Mouse (Mus musculus): Measurements from ENCODE around the gene Olfr138. TPM values are rescaled to one million over a fixed set of nuclear protein-coding genes. Genes with fewer than 3 reads are reported as not detected.

Olfr138 gene
- total RNA-seq (2012; rRNA removed) (not detected in 2 replicates), polyA plus RNA-seq (2012; ENCODE audit: insufficient read depth in 1 of 2, insufficient read length in 2 of 2, low read depth in 1 of 2, low replicate concordance in 2 of 2, missing spikeins in 1 of 2) (not detected)

GRCm38 (mm10) chr17:38260735-38261134 is at the start of gene Olfr138:
Gene Olfr138, plus strand, starts transcription at chr17:38261035.
- DNase-seq (ENCODE audit: low read depth, low spot score): no peak
- no peak within 1 kb of the TSS for H3K27ac ChIP-seq (ENCODE audit: control insufficient read depth, low read depth, low read length)
- TF ChIP-seq MAX (IDR thresholded peaks at IDR 0.05; ENCODE audit: low read length) (no peak), SMC3 (IDR thresholded peaks at IDR 0.05; ENCODE audit: low read depth, low read length) (no peak), MEF2A (IDR thresholded peaks at IDR 0.05; ENCODE audit: extremely low read depth, insufficient replicate concordance, low read depth, low read length, poor library complexity, severe bottlenecking) (no peak), CTCF (IDR thresholded peaks at IDR 0.05 in 2 of 3, conservative IDR thresholded peaks at IDR 0.05 in 1 of 3; ENCODE audit: control insufficient read depth in 1 of 3, insufficient read depth in 1 of 3, low read depth in 2 of 3, low read length in 3 of 3, poor library complexity in 1 of 3, severe bottlenecking in 1 of 3) (no peak), BHLHE40 (IDR thresholded peaks at IDR 0.05; ENCODE audit: borderline replicate concordance, low read depth, low read length) (no peak), GATA1 (IDR thresholded peaks at IDR 0.05; ENCODE audit: low read depth, low read length) (no peak), POLR2A (IDR thresholded peaks at IDR 0.05; ENCODE audit: control insufficient read depth in 1 of 2, insufficient read depth in 1 of 2, low read depth in 1 of 2, low read length in 2 of 2, poor library complexity in 1 of 2) (no peak), CHD1 (IDR thresholded peaks at IDR 0.05; ENCODE audit: low read depth, low read length) (no peak), SIN3A (IDR thresholded peaks at IDR 0.05; ENCODE audit: low read length) (no peak), ZC3H11A (IDR thresholded peaks at IDR 0.05; ENCODE audit: low read depth, low read length) (no peak), ELF1 (IDR thresholded peaks at IDR 0.05; ENCODE audit: low read depth, low read length) (no peak), RAD21 (IDR thresholded peaks at IDR 0.05; ENCODE audit: low read depth, low read length) (no peak), CHD2 (IDR thresholded peaks at IDR 0.05; ENCODE audit: low read length) (no peak), TAL1 (IDR thresholded peaks at IDR 0.05; ENCODE audit: low read length) (no peak)

GRCm38 (mm10) chr17:38307470-38307869 is 46.6 kb downstream of the Olfr138 start, which contains the start of gene Olfr137:
Gene Olfr137, minus strand, starts transcription at chr17:38307570.
- Histone ChIP-seq H3K4me3 (ENCODE audit: control insufficient read depth in 1 of 2, insufficient read depth in 1 of 2, low read depth in 2 of 2, low read length in 2 of 2) (no peak within 1 kb of the TSS), H3K27ac (ENCODE audit: control insufficient read depth, low read depth, low read length) (no peak within 1 kb of the TSS)
- TF ChIP-seq ELF1 (IDR thresholded peaks at IDR 0.05; ENCODE audit: low read depth, low read length) (no peak), RAD21 (IDR thresholded peaks at IDR 0.05; ENCODE audit: low read depth, low read length) (no peak), JUND (IDR thresholded peaks at IDR 0.05; ENCODE audit: low read depth, low read length) (no peak), NELFE (IDR thresholded peaks at IDR 0.05; ENCODE audit: low read depth, low read length) (no peak), ETS1 (IDR thresholded peaks at IDR 0.05; ENCODE audit: low read depth, low read length) (no peak), KAT2A (conservative IDR thresholded peaks at IDR 0.05; ENCODE audit: low read depth, low read length) (no peak)

More at GRCm38 (mm10) chr17:38260735-38261134, at the start of gene Olfr138:
- Histone ChIP-seq H3K4me3 (ENCODE audit: control insufficient read depth in 1 of 2, insufficient read depth in 1 of 2, low read depth in 2 of 2, low read length in 2 of 2) (no peak within 1 kb of the TSS), H3K9ac (ENCODE audit: control insufficient read depth, low read depth, low read length, poor library complexity, severe bottlenecking) (no peak within 1 kb of the TSS), H3K27me3 (ENCODE audit: control insufficient read depth in 1 of 2, insufficient read depth in 2 of 2, low read length in 2 of 2) (no peaks in the 10 kb centered on the region), H3K9me3 (replicated peaks; ENCODE audit: insufficient read depth, low read length) (no peaks in the 10 kb centered on the region), H3K79me2 (ENCODE audit: control insufficient read depth, insufficient read depth, low read length, poor library complexity) (no peaks in the 10 kb centered on the region), H3K36me3 (ENCODE audit: control insufficient read depth in 1 of 2, insufficient read depth in 2 of 2, low read length in 2 of 2) (no peaks in the 10 kb centered on the region), H3K4me1 (ENCODE audit: control insufficient read depth in 1 of 2, insufficient read depth in 2 of 2, low read length in 2 of 2) (no peaks in the 10 kb centered on the region)

More at GRCm38 (mm10) chr17:38307470-38307869, 46.6 kb downstream of the Olfr138 start, which contains the start of gene Olfr137:
- H3K4me1 ChIP-seq (ENCODE audit: control insufficient read depth in 1 of 2, insufficient read depth in 2 of 2, low read length in 2 of 2): no peaks in the 10 kb centered on the region
- no peak within 1 kb of the TSS for H3K9ac ChIP-seq (ENCODE audit: control insufficient read depth, low read depth, low read length, poor library complexity, severe bottlenecking)
- H3K9me3 ChIP-seq (replicated peaks; ENCODE audit: insufficient read depth, low read length): no peaks in the 10 kb centered on the region
- H3K27me3 ChIP-seq (ENCODE audit: control insufficient read depth in 1 of 2, insufficient read depth in 2 of 2, low read length in 2 of 2): no peaks in the 10 kb centered on the region
- no peaks in the 10 kb centered on the region for H3K79me2 ChIP-seq (ENCODE audit: control insufficient read depth, insufficient read depth, low read length, poor library complexity)
- H3K36me3 ChIP-seq (ENCODE audit: control insufficient read depth in 1 of 2, insufficient read depth in 2 of 2, low read length in 2 of 2): no peaks in the 10 kb centered on the region
- no peak for DNase-seq (ENCODE audit: low read depth, low spot score)

Other genes starting within 250 kb of the Olfr138 start
- not detected in 2 replicates for gene Olfr129, start 201.0 kb upstream of the Olfr138 start, total RNA-seq (2012; rRNA removed)
- gene Olfr129, start 201.0 kb upstream of the Olfr138 start, polyA plus RNA-seq (2012; ENCODE audit: insufficient read depth in 1 of 2, insufficient read length in 2 of 2, low read depth in 1 of 2, low replicate concordance in 2 of 2, missing spikeins in 1 of 2): not detected
- not detected in 2 replicates for gene Olfr130, start 197.1 kb upstream of the Olfr138 start, total RNA-seq (2012; rRNA removed)
- not detected for gene Olfr130, start 197.1 kb upstream of the Olfr138 start, polyA plus RNA-seq (2012; ENCODE audit: insufficient read depth in 1 of 2, insufficient read length in 2 of 2, low read depth in 1 of 2, low replicate concordance in 2 of 2, missing spikeins in 1 of 2)
- gene Olfr131, start 172.3 kb upstream of the Olfr138 start, total RNA-seq (2012; rRNA removed): not detected in 2 replicates
- gene Olfr131, start 172.3 kb upstream of the Olfr138 start, polyA plus RNA-seq (2012; ENCODE audit: insufficient read depth in 1 of 2, insufficient read length in 2 of 2, low read depth in 1 of 2, low replicate concordance in 2 of 2, missing spikeins in 1 of 2): not detected
- gene Olfr132, start 126.5 kb upstream of the Olfr138 start, total RNA-seq (2012; rRNA removed): not detected in 2 replicates
- not detected for gene Olfr132, start 126.5 kb upstream of the Olfr138 start, polyA plus RNA-seq (2012; ENCODE audit: insufficient read depth in 1 of 2, insufficient read length in 2 of 2, low read depth in 1 of 2, low replicate concordance in 2 of 2, missing spikeins in 1 of 2)
- not detected in 2 replicates for gene Olfr133, start 115.8 kb upstream of the Olfr138 start, total RNA-seq (2012; rRNA removed)
- not detected for gene Olfr133, start 115.8 kb upstream of the Olfr138 start, polyA plus RNA-seq (2012; ENCODE audit: insufficient read depth in 1 of 2, insufficient read length in 2 of 2, low read depth in 1 of 2, low replicate concordance in 2 of 2, missing spikeins in 1 of 2)
- not detected in 2 replicates for gene Olfr134, start 89.6 kb upstream of the Olfr138 start, total RNA-seq (2012; rRNA removed)
- not detected for gene Olfr134, start 89.6 kb upstream of the Olfr138 start, polyA plus RNA-seq (2012; ENCODE audit: insufficient read depth in 1 of 2, insufficient read length in 2 of 2, low read depth in 1 of 2, low replicate concordance in 2 of 2, missing spikeins in 1 of 2)
- not detected in 2 replicates for gene Olfr135, start 56.7 kb upstream of the Olfr138 start, total RNA-seq (2012; rRNA removed)
- gene Olfr135, start 56.7 kb upstream of the Olfr138 start, polyA plus RNA-seq (2012; ENCODE audit: insufficient read depth in 1 of 2, insufficient read length in 2 of 2, low read depth in 1 of 2, low replicate concordance in 2 of 2, missing spikeins in 1 of 2): not detected
- not detected in 2 replicates for gene Olfr137, start 46.5 kb downstream of the Olfr138 start, total RNA-seq (2012; rRNA removed)
- not detected for gene Olfr137, start 46.5 kb downstream of the Olfr138 start, polyA plus RNA-seq (2012; ENCODE audit: insufficient read depth in 1 of 2, insufficient read length in 2 of 2, low read depth in 1 of 2, low replicate concordance in 2 of 2, missing spikeins in 1 of 2)
- not detected in 2 replicates for gene Olfr136, start 68.8 kb downstream of the Olfr138 start, total RNA-seq (2012; rRNA removed)
- not detected for gene Olfr136, start 68.8 kb downstream of the Olfr138 start, polyA plus RNA-seq (2012; ENCODE audit: insufficient read depth in 1 of 2, insufficient read length in 2 of 2, low read depth in 1 of 2, low replicate concordance in 2 of 2, missing spikeins in 1 of 2)
- not detected in 2 replicates for gene Esp36, start 159.2 kb downstream of the Olfr138 start, total RNA-seq (2012; rRNA removed)
- gene Esp36, start 159.2 kb downstream of the Olfr138 start, polyA plus RNA-seq (2012; ENCODE audit: insufficient read depth in 1 of 2, insufficient read length in 2 of 2, low read depth in 1 of 2, low replicate concordance in 2 of 2, missing spikeins in 1 of 2): not detected

All from MEL (cell line).